Mouse (Mus musculus) thymus, adult 2 months (tissue): Measurements from ENCODE around the gene Prr18.

Experiments used
- CTCF ChIP-seq: fragments of 200-500 bp; IDR thresholded peaks from 2 replicates; pipeline ENCODE4 v1.5.1; 2012; ENCODE audit warnings: mild to moderate bottlenecking, control low read depth, low read length, moderate library complexity, borderline replicate concordance; ENCODE audit not compliant: control insufficient read depth, poor library complexity, insufficient read depth; ENCODE audit errors: extremely low read depth
- POLR2A ChIP-seq: fragments of 200-500 bp; IDR thresholded peaks from 2 replicates; pipeline ENCODE4 v1.6.1; 2012; ENCODE audit warnings: mild to moderate bottlenecking, low read length, control low read depth, moderate library complexity; ENCODE audit not compliant: control insufficient read depth, poor library complexity, insufficient read depth; ENCODE audit errors: extremely low read depth

DNA sequence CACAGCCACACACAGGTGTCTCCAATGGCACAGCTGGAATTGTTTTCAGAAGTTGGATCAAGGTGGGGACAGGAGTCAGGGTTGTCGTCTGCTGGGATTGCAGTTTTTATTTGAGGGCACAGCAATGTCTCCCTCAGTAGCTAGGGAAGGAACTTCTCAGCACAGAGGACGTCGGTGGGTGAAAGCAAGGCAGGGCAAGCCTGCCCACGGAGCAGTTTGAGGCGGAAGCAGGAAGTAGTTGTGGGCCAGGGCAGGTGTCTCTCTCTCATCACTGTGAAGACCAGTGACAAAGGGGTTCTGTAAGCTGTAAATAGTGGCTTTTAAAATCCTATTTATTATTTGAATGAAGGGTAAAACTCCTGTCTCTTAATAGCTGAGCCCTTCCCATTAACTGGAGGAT is 5.4 kb downstream of the Prr18 start:
- TF ChIP-seq POLR2A (no peak), CTCF (no peak)
